Mouse (Mus musculus) small intestine, adult 2 months (tissue): ENCODE data around the gene Apba1. TPM values are rescaled to one million over a fixed set of nuclear protein-coding genes. Genes with fewer than 3 reads are reported as not detected.

Source experiments
- H3K27ac ChIP-seq: fragments of 200-500 bp; 2 replicates; pipeline ENCODE4 v1.5.1; 2012; ENCODE audit warnings: low read depth, low read length, control low read depth, inconsistent platforms; ENCODE audit not compliant: insufficient read depth
- H3K27me3 ChIP-seq: fragments of 200-500 bp; 2 replicates; pipeline ENCODE4 v1.6.1; 2012; ENCODE audit warnings: mild to moderate bottlenecking, moderate library complexity, low read length, inconsistent platforms; ENCODE audit not compliant: control insufficient read depth, insufficient read depth
- H3K36me3 ChIP-seq: fragments of 200-500 bp; 2 replicates; pipeline ENCODE4 v1.6.1; 2012; ENCODE audit warnings: mild to moderate bottlenecking, low read length, control low read depth, inconsistent platforms; ENCODE audit not compliant: control insufficient read depth, insufficient read depth
- H3K4me1 ChIP-seq: fragments of 200-500 bp; 2 replicates; pipeline ENCODE4 v1.6.1; 2012; ENCODE audit warnings: low read length, inconsistent platforms, mixed read lengths; ENCODE audit not compliant: control insufficient read depth, insufficient read depth, insufficient read length
- H3K4me3 ChIP-seq: fragments of 200-500 bp; 2 replicates; pipeline ENCODE4 v1.5.1; 2012; ENCODE audit warnings: low read depth, mild to moderate bottlenecking, control low read depth, inconsistent platforms, low read length, moderate library complexity
- CTCF ChIP-seq: fragments of 200-500 bp; IDR thresholded peaks from 2 replicates; pipeline ENCODE4 v1.5.1; 2012; ENCODE audit warnings: low read depth, mild to moderate bottlenecking, control low read depth, inconsistent platforms, low read length, moderate library complexity, mixed read lengths; ENCODE audit not compliant: insufficient replicate concordance, insufficient read length; ENCODE audit errors: extremely low read depth
- POLR2A ChIP-seq: fragments of 200-500 bp; IDR thresholded peaks from 2 replicates; pipeline ENCODE4 v1.6.1; 2012; ENCODE audit warnings: low read depth, mild to moderate bottlenecking, control low read depth, inconsistent platforms, low read length, moderate library complexity
- WGBS: fragments of 180-500 bp; shearing (Covaris S2); methylation state at CpG from one replicate; pipeline ENCODE4 v1.1.7; 2018; 5-methylcytosine and 5-hydroxymethylcytosine counted together
- polyA plus RNA-seq: library from polyadenylated mRNA; depleted of rRNA; stranded (reverse); fragments of >200 nt; gene quantifications from 2 replicates; pipeline ENCODE4 v1.2.3, GENCODE M21; 2012

Apba1 gene
- polyA plus RNA-seq, 1 experiment, result 2.0 TPM

DNA sequence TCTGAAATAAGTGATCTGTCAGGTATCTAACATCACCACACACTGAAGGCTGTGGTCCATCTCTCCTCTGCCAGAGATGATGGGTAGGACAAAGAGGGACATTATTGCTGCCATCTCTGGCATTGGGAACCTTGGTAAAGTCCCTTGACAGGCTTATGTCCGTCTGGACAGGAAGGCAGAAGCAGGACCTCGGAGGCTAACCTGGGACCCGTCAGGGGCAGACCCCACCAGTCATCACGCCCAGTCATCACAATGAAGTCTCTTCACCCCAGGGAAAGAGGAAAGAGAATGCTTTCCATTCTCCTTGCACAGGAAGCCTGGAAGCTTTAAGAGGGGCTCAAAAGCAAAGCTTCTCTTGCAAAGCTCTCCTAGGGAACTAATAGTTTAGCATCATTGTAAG is 189.2 kb downstream of the Apba1 start:
- Histone ChIP-seq H3K36me3 (no peaks in the 10 kb centered on the region), H3K27me3 (no peaks in the 10 kb centered on the region), H3K27ac (no peak overlapping the region), H3K4me1 (peaks cover 6% of the 10 kb centered on the region), H3K4me3 (no peak overlapping the region)
- WGBS, result 75% methylated on average over 4 of the region's 4 CpGs
- TF ChIP-seq CTCF, result no peak
- no peak for TF ChIP-seq POLR2A

DNA sequence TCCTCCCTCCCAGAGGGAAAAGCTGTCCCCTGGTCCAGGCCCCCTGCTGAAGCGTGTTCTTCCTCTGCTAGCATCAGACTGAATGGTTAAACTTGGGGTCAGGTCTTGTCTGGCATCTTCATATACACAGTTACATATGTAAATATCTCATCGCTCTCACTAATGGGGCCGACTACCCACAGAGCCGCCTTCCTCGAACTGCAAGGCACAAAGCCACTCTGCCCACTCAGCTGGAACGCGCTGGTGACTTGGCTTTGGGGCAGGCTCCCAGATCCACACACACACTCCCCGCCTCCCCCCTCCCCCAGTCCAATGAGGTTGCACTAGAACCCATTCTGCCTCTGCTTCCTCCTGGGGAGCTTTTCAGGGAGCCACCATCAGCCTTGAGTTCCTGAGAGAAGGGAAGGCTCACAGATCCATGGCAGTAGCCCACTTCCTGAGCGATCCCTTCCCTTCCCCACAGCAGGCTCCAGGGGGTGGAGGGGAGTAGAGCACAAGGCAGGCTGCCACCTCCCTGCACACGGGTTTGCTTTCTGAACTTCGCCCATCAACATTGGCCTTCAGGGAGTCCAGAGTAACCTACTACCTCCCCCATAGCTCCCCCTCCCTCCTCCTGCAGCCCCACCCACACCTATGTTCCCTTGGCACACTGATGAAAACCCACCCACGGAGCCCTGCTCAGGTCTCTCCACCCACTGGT is 189.8 kb downstream of the Apba1 start:
- no peaks in the 10 kb centered on the region for H3K36me3 ChIP-seq
- 45% methylated on average over 12 of the region's 12 CpGs for WGBS
- TF ChIP-seq CTCF, result no peak
- TF ChIP-seq POLR2A, result no peak
- no peaks in the 10 kb centered on the region for H3K27me3 ChIP-seq
- H3K27ac ChIP-seq, result no peak overlapping the region
- H3K4me3 ChIP-seq, result no peak overlapping the region
- H3K4me1 ChIP-seq, result peaks cover 6% of the 10 kb centered on the region

DNA sequence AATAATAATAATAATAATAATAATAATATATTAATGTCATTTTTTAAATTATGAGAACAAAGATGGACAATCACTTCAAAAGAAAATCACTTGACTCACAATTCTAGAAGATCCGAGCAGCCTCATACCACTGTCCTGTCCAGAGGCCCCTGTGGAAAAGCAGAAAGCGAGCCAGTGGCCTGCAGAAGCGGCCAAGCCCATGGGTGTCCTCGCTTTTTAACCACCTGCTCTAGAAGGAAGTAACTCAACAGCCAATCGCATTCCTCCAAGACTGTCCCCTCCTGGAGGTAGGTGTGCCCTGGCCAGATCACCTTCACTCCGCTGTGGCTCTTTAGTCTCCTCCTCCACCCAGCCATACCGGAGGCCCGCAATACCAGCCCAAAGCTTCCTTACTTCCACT is 196.8 kb downstream of the Apba1 start:
- no peaks in the 10 kb centered on the region for H3K36me3 ChIP-seq
- no peak overlapping the region for H3K27ac ChIP-seq
- H3K4me3 ChIP-seq, result no peak overlapping the region
- no peaks in the 10 kb centered on the region for H3K4me1 ChIP-seq
- 79% methylated on average over 8 of the region's 8 CpGs for WGBS
- no peaks in the 10 kb centered on the region for H3K27me3 ChIP-seq
- TF ChIP-seq POLR2A, result no peak
- TF ChIP-seq CTCF, result no peak

DNA sequence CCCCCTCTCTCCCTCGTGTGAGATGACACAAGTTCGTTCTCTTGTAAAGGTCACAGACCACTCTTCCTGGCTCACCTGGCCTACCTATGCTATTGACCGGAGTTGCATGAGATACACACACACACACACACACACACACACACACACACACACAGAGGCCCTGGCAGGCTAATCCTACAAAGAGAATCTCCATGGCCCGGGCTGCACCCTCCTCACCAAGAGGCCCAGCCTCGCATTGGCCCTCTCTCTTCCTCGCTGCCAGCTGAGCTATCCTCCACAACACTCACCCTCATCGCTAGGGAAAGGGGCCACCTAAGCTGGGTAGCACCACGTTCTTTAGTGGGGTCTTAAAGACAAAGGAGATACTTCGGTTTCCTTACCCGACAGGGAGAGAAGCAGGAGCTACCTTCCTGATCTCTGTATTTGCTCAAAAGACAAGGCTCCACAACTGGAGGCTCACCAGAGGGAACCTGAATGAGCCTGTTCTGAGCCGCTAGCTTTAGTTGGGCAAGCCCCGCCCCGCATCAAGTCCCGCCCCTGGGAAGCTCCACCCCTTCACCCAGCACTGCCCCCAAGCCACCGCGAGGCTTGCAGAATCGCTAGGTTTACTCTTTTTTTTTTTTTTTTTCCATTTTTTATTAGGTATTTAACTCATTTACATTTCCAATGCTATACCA is 197.8 kb downstream of the Apba1 start:
- Histone ChIP-seq H3K4me3 (no peak overlapping the region), H3K4me1 (no peaks in the 10 kb centered on the region), H3K27ac (no peak overlapping the region), H3K27me3 (no peaks in the 10 kb centered on the region), H3K36me3 (no peaks in the 10 kb centered on the region)
- 57% methylated on average over 17 of the region's 17 CpGs for WGBS
- TF ChIP-seq POLR2A (no peak), CTCF (no peak)

DNA sequence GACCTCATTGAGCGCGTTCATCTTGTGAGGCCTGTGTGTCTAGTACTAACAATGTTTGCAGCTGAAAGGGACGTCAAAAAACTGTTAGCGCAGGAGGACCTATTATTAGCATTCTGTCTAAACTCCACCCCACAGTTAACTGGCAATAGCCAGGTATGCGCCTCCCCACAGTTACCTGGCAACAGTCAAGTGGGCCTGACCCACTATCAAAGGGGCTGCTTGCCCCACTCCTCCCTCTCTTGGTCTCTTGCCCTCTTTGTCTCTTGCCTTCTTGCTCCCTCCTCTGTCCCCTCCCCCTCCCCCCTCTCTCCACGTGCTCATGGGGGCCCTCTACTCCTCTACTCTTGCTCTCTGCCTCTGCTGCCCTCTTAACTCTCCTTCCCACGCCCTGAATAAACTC is 198.9 kb downstream of the Apba1 start:
- H3K27ac ChIP-seq, result no peak overlapping the region
- H3K4me3 ChIP-seq, result no peak overlapping the region
- TF ChIP-seq CTCF (no peak), POLR2A (no peak)
- no peaks in the 10 kb centered on the region for H3K27me3 ChIP-seq
- no peaks in the 10 kb centered on the region for H3K4me1 ChIP-seq
- H3K36me3 ChIP-seq, result no peaks in the 10 kb centered on the region
- 69% methylated on average over 7 of the region's 7 CpGs for WGBS

DNA sequence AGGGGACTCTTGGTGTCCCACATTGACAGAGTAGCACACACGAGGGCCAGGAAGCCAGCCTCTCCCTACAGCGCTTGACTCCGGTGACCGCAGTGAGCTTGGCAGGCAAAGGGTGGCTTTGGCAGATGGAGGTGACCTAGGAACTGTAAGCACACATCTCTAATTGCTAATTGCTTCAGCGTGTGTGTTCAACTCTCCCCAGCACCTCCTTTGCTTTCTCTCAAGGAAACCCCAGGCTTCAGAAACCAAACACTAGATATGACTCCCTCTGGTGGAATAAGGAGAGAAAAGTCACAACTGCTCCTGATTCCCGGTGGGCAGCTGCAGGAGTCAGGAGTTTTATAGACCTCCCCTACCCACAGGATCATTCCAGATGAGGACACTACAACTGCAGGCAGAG is 200.2 kb downstream of the Apba1 start:
- Histone ChIP-seq H3K27me3 (no peaks in the 10 kb centered on the region), H3K27ac (no peak overlapping the region), H3K36me3 (no peaks in the 10 kb centered on the region), H3K4me1 (no peaks in the 10 kb centered on the region), H3K4me3 (no peak overlapping the region)
- WGBS, result 52% methylated on average over 6 of the region's 6 CpGs
- TF ChIP-seq CTCF (no peak), POLR2A (no peak)

DNA sequence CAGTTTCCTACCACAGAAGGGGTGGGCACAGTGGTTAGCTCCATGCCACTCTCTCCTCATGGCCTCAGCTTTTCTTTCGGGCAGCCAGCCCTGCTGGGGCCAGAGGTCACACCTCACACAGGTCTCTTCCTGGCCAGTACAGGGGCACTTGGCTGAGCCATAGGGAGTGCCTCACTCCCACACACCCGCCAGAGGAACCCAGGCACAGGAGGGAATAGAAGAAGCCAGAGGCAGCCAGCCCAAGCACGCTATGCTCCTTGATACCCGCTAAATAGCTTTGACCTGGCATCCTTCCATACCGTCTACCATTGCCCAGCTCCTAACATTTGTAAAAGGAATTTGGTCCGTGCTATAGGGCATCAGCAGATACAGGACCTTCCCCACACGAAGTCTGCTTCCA is 201.2 kb downstream of the Apba1 start:
- no peaks in the 10 kb centered on the region for H3K27me3 ChIP-seq
- WGBS, result 29% methylated on average over 7 of the region's 7 CpGs

More for the DNA sequence above, 201.2 kb downstream of the Apba1 start:
- H3K27ac ChIP-seq, result no peak overlapping the region
- TF ChIP-seq POLR2A (no peak), CTCF (no peak)
- H3K4me3 ChIP-seq, result no peak overlapping the region
- no peaks in the 10 kb centered on the region for H3K4me1 ChIP-seq
- no peaks in the 10 kb centered on the region for H3K36me3 ChIP-seq
